Mouse (Mus musculus) embryonic facial prominence, embryonic 15.5 days (tissue): ENCODE results near the gene Ccdc188. TPM values are rescaled to one million over a fixed set of nuclear protein-coding genes. Genes with fewer than 3 reads are reported as not detected.

Experiments used
- ATAC-seq: fragments of 200-750 bp; cut with Nextera tagmentation; 2 replicates; pipeline ENCODE4 v1.8.0; 2017; ENCODE audit warnings: low read depth, moderate TSS enrichment; ENCODE audit not compliant: insufficient number of reproducible peaks, low FRiP score, low TSS enrichment
- H3K27ac ChIP-seq: fragments of 300-500 bp; sonication (generic); replicated peaks from 2 replicates; pipeline ENCODE4 v1.5.1; 2015; ENCODE audit warnings: mild to moderate bottlenecking, inconsistent platforms
- H3K27me3 ChIP-seq: fragments of 300-500 bp; sonication (generic); 2 replicates; pipeline ENCODE4 v1.6.1; 2015; ENCODE audit warnings: inconsistent platforms
- H3K36me3 ChIP-seq: fragments of 300-500 bp; sonication (generic); 2 replicates; pipeline ENCODE4 v1.6.1; 2015; ENCODE audit warnings: mild to moderate bottlenecking, inconsistent platforms
- H3K4me1 ChIP-seq: fragments of 300-500 bp; sonication (generic); 2 replicates; pipeline ENCODE4 v1.6.1; 2015; ENCODE audit warnings: inconsistent platforms
- H3K4me2 ChIP-seq: fragments of 300-500 bp; sonication (generic); replicated peaks from 2 replicates; pipeline ENCODE4 v1.6.1; 2015; ENCODE audit warnings: mild to moderate bottlenecking, inconsistent platforms
- H3K4me3 ChIP-seq: fragments of 300-500 bp; sonication (generic); replicated peaks from 2 replicates; pipeline ENCODE4 v1.5.1; 2015; ENCODE audit warnings: mild to moderate bottlenecking, inconsistent platforms
- H3K9ac ChIP-seq: fragments of 300-500 bp; sonication (generic); 2 replicates; pipeline ENCODE4 v1.6.1; 2015; ENCODE audit warnings: inconsistent platforms
- H3K9me3 ChIP-seq: fragments of 300-500 bp; sonication (generic); replicated peaks from 2 replicates; pipeline ENCODE4 v1.6.1; 2016; ENCODE audit warnings: inconsistent platforms
- WGBS: fragments of 180-500 bp; shearing (Covaris S2); methylation state at CpG from one replicate; pipeline ENCODE4 v1.1.7; 2015; 5-methylcytosine and 5-hydroxymethylcytosine counted together
- polyA plus RNA-seq: library from polyadenylated mRNA; unstranded; fragments of >200 nt; fragmentation: Nextera tagmentation; extraction: Ambion mirVana; gene quantifications from 2 replicates; pipeline ENCODE4 v1.2.1, GENCODE M21; 2015

Gene Ccdc188
- polyA plus RNA-seq, 1 experiment from 2014 or later, result not detected

DNA sequence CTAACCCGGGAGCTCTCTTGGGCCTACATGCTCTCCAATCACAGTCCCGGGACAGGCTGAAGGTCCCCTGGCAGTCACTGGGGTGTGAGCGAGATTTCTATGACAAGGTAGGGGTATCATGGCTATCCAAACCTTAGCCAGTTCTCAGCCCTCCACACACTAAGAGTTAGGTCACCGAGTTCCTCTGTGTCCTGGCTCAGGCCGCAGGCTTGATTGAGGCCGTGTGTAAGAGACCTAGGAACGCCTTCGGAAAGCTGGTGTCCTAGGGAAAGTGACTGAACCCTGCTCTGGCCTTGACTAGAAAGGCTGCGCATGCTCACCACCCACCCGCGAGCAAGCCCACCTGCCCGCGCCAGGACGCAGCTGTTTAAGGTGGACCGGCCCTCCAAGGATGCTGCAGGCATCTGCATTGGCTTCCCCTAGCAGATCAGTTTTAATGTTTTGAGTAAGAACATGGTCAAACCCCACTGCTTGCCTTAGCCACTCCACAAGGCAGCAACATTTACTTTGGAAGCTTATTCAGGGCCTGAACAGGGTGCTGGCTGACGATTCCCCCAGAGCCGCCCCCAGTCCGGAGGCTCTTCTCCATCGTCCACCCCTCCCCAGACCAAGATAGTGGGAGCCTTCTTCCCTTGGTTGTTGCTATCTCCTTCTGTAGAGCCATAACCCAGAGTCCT, 17.8 kb downstream of the Ccdc188 start:
- peak; percentile 68 for ATAC-seq
- peak overlapping the region; percentile 76 for H3K4me2 ChIP-seq
- peaks cover 36% of the 10 kb centered on the region for H3K36me3 ChIP-seq
- peak overlapping the region; percentile 87 for H3K4me3 ChIP-seq
- peak overlapping the region; percentile 91 for H3K27ac ChIP-seq
- H3K9me3 ChIP-seq, result no peaks in the 10 kb centered on the region
- H3K4me1 ChIP-seq, result peaks cover 38% of the 10 kb centered on the region
- 3% methylated on average over 19 of the region's 19 CpGs for WGBS
- H3K9ac ChIP-seq, result peak overlapping the region; percentile 81
- no peaks in the 10 kb centered on the region for H3K27me3 ChIP-seq

DNA sequence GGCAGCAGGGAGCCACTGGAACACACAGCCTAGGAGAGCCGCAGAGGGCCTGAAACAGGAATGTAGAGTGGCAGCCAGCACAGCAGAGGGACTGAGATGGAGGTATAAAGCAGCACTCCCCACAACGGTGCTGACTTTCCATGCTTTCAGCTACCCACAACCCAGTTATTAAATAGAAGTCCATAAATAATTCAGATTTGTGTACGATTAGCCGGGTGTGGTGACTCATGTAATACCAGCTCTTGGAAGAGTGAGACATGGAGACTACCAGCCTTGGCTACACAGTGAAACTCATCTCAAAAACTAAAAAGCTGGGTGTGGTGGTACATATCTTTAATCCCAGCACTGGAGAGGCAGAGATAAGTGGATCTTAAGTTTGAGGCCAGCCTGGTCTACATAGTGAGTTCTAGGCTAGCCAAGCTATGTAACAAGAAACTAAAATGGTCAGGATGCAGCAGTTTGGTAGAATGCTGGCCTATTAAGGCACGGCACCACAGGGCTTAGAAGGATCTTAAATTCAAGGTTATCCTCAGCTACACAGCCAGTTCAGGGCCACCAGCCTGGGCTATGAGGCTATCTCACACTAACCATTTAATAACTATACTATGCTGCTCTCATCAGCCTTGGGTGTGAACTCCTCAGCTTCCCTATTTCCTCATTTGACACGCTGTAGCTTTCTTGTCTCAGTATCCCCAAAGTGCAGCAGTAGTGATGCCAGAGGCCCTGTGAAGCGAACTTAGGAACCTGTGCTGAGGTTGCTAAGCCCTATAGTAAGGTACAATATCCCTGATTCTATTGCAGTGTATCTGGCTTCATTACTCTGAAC, 19.2 kb downstream of the Ccdc188 start:
- H3K27me3 ChIP-seq, result no peaks in the 10 kb centered on the region
- no peak overlapping the region for H3K4me3 ChIP-seq
- ATAC-seq, result no peak
- no peak overlapping the region for H3K9ac ChIP-seq
- peaks cover 31% of the 10 kb centered on the region for H3K4me1 ChIP-seq
- no peak overlapping the region for H3K4me2 ChIP-seq
- peaks cover 49% of the 10 kb centered on the region for H3K36me3 ChIP-seq
- WGBS, result 69% methylated on average over 7 of the region's 7 CpGs
- H3K9me3 ChIP-seq, result no peaks in the 10 kb centered on the region
- H3K27ac ChIP-seq, result peak overlapping the region; percentile 91

DNA sequence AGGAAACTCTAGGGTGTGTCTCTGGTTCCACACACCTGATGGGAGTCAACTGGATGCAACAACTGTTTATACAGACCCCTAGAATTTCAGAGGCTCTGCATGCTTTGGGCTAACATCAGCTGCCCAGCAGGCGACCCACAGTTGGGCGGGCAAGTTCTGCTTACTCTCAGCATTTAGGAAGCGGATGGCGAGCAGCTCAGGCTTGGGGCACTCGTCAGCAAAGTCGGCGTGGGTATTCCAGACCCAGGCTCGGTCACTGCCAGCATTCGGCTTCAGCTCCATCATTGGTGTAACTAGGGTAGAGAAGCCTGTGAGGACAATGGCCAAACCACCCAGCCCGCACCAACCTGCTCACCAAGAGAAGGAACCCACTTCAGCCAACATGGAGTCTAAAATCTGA, 23.9 kb downstream of the Ccdc188 start:
- H3K27ac ChIP-seq, result no peak overlapping the region
- H3K9me3 ChIP-seq, result no peaks in the 10 kb centered on the region
- peaks cover 96% of the 10 kb centered on the region for H3K36me3 ChIP-seq
- H3K4me2 ChIP-seq, result no peak overlapping the region
- H3K4me1 ChIP-seq, result peaks cover 6% of the 10 kb centered on the region
- no peaks in the 10 kb centered on the region for H3K27me3 ChIP-seq
- H3K4me3 ChIP-seq, result no peak overlapping the region
- 94% methylated on average over 10 of the region's 10 CpGs for whole genome bisulfite sequencing
- no peak overlapping the region for H3K9ac ChIP-seq
- no peak for ATAC-seq

DNA sequence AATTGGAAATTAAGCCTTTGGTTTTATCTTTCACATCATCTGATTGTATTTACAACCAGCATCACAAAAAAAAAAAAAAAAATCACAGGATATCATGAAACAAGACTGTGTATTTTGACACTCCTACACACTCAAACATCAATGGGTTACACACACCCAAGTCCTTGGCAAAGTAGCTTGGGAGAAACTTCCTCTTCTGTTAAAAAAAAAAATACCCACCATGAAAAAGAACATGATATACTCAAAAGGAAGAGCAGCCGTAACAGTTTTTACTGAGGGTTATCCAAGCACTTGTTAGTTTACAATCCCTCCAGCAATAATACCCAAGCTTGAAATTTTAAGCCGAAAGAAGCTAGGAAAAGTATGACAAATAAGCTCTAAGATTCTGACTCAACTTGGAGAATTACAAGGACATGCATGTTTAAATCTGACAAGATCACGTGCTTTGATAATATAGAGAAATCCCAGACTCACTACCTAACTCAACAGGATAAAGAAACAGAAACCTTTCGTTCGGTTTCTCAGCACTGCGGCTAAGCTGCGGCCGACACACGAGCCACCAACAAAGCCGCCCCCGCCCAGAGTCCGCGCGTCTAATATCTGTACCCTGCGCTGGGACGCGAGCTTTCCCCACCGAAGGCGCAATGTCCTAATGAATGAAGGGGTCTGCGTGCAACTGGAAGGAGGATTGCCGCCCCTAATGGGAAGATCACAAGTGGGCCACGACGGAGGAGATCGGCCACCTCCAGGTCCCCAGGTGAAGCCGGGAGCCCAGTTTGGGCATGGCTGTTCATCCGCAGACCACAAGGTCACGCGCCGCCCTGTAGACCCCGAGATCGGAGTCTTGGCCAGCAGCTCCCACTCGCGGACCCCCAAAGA, 30.1 kb downstream of the Ccdc188 start:
- Histone ChIP-seq H3K4me2 (peak overlapping the region; percentile 84), H3K27me3 (no peaks in the 10 kb centered on the region), H3K4me3 (peak overlapping the region; percentile 67), H3K9me3 (no peaks in the 10 kb centered on the region), H3K36me3 (peaks cover 64% of the 10 kb centered on the region), H3K4me1 (peaks cover 39% of the 10 kb centered on the region), H3K9ac (peak overlapping the region; percentile 72), H3K27ac (peak overlapping the region; percentile 96)
- ATAC-seq, result no peak
- WGBS, result under 1% methylated on average over 33 of the region's 33 CpGs

- H3K9ac ChIP-seq, result peak within 1 kb of the TSS; percentile 80
- H3K27me3 ChIP-seq, result no peaks in the 10 kb centered on the region
- peaks cover 64% of the 10 kb centered on the region for H3K36me3 ChIP-seq
- ATAC-seq, result peak; percentile 93
- peak within 1 kb of the TSS; percentile 84 for H3K4me2 ChIP-seq
- under 1% methylated on average over 96 of the region's 102 CpGs for WGBS
- H3K27ac ChIP-seq, result peak within 1 kb of the TSS; percentile 96
- H3K4me1 ChIP-seq, result peaks cover 39% of the 10 kb centered on the region
- H3K4me3 ChIP-seq, result peak within 1 kb of the TSS; percentile 67
- no peaks in the 10 kb centered on the region for H3K9me3 ChIP-seq
Measured at GRCm38 (mm10) chr16:18248433-18249363, 31.0 kb downstream of the Ccdc188 start, which contains the start of the genes Trmt2a and Ranbp1. Gene Trmt2a, plus strand, starts transcription at chr16:18248679. Gene Ranbp1, minus strand, starts transcription at chr16:18248732.

DNA sequence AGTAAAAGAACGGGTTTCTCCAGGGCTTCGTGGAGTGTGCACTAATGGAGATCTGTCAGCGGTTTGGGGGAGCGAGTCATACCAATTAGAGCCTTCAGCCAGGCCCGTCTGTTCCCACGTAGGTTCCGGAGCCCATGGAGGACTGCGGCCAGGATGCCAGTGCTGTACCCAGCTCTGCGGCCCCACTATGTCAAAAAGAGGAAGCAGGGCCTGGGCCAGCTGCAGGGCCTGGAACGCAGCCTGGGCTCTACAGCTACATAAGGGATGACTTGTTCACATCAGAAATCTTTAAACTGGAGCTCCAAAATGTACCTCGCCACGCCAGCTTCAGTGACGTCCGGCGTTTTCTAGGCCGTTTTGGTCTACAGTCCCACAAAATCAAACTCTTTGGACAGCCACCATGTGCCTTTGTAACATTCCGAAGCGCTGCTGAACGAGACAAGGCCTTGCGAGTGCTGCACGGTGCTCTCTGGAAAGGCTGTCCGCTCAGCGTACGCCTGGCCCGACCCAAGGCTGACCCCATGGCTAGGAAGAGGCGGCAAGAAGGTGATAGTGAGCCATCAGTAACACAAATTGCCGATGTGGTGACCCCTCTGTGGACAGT, 31.8 kb downstream of the Ccdc188 start:
- Histone ChIP-seq H3K27me3 (no peaks in the 10 kb centered on the region), H3K9ac (peak overlapping the region; percentile 80), H3K4me3 (peak overlapping the region; percentile 67), H3K4me1 (peaks cover 39% of the 10 kb centered on the region), H3K4me2 (peak overlapping the region; percentile 84), H3K9me3 (no peaks in the 10 kb centered on the region), H3K36me3 (peaks cover 64% of the 10 kb centered on the region), H3K27ac (peak overlapping the region; percentile 96)
- 4% methylated on average over 27 of the region's 27 CpGs for WGBS
- ATAC-seq, result 0 out of 2 replicates have a peak, but pooled peaks have one; percentile 1

- Histone ChIP-seq H3K4me1 (peaks cover 39% of the 10 kb centered on the region), H3K27ac (peak overlapping the region; percentile 96; the same call in 1 of the 2 replicates), H3K9ac (peak overlapping the region; percentile 80; the same call in 1 of the 2 replicates), H3K36me3 (peaks cover 63% of the 10 kb centered on the region), H3K4me2 (peak overlapping the region; percentile 84), H3K9me3 (no peaks in the 10 kb centered on the region), H3K27me3 (no peaks in the 10 kb centered on the region), H3K4me3 (peak overlapping the region; percentile 67)
- 62% methylated on average over 4 of the region's 4 CpGs for WGBS
- ATAC-seq, result no peak
Measured at GRCm38 (mm10) chr16:18250231-18250630, 32.6 kb downstream of the Ccdc188 start.

- H3K4me2 ChIP-seq, result peak overlapping the region; percentile 84; the same call in 1 of the 2 replicates
- peaks cover 36% of the 10 kb centered on the region for H3K4me1 ChIP-seq
- H3K36me3 ChIP-seq, result peaks cover 62% of the 10 kb centered on the region
- no peaks in the 10 kb centered on the region for H3K27me3 ChIP-seq
- 0 out of 2 replicates have a peak overlapping the region, but pooled peaks have one; percentile 5 for H3K27ac ChIP-seq
- no peaks in the 10 kb centered on the region for H3K9me3 ChIP-seq
- 57% methylated on average over 10 of the region's 10 CpGs for WGBS
- H3K4me3 ChIP-seq, result peak overlapping the region; percentile 67
- ATAC-seq, result no peak
- no peak overlapping the region for H3K9ac ChIP-seq
Measured at GRCm38 (mm10) chr16:18250828-18251790, 33.4 kb downstream of the Ccdc188 start.

DNA sequence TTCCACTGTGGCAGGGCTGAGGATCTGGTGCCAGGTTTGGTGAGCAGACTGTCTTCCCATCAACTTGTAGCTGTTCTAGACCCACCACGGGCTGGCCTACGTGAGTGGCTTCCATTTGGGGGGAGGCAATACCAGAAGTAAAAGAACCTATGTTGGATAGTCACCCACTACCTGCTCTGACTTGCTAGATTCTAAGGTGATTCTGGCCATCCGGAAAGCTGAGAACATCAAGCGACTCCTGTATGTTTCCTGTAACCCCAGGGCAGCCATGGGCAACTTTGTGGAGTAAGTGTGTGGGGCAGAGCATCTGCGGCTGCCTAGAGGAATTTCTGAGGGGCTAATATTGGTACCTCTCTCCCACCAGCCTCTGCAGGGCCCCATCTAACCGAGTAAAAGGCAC, 35.1 kb downstream of the Ccdc188 start:
- ATAC-seq, result no peak
- Histone ChIP-seq H3K4me2 (no peak overlapping the region), H3K27me3 (no peaks in the 10 kb centered on the region), H3K9me3 (no peaks in the 10 kb centered on the region), H3K36me3 (peaks cover 70% of the 10 kb centered on the region), H3K9ac (no peak overlapping the region), H3K4me1 (peaks cover 27% of the 10 kb centered on the region), H3K4me3 (no peak overlapping the region), H3K27ac (no peak overlapping the region)
- 72% methylated on average over 6 of the region's 6 CpGs for WGBS
